In the genomic region with DNA sequence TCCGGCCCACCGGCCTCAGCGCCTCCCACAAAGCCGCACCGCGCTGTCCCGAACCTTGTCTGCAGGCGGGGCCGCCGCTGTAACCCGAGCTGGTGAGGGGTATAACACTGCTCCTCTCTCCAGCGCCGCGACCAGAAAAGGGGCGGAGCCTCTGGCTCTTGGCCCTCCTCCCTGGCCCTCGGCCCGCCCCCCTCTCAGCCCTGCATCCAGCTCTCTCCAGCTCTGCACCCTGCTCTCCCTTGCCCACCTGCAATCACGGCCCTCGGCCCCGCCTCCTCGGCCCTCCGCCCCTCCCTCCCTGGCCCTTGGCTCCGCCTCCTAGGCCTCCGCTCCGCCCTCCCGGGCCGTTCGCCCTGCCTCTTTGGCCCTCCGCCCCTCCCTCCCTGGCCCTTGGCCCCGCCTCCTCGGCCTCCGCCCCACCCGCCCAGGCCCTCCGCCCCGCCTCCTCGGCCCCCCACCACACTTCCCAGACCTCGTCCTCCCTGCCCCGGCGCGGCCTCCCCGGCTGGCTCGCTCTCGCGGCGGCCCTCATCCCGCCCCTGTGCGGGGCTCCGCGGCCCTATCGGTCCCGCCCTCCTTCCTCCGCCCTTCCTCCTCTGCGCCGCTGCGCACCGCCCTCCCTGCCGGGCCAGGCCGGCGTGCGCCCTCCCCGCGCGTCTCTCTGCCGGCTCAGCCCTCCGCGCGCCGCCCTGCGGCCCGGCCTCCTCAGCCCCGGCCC, we compare ENCODE assay signal across 8 mouse cellular contexts. TPM values are rescaled to one million over a fixed set of nuclear protein-coding genes. Genes with fewer than 3 reads are reported as not detected.
DNase-seq lines count a peak whose midpoint lies in the region; ATAC-seq and TF ChIP-seq lines count a peak whose summit lies in the region.

A gene (plus strand): TSS at position 617 of the 718 bp plus-strand sequence.

- peak; percentile 97 for ATAC-seq in forebrain, embryonic 15.5 days (replicated peaks)
- peak; percentile 96 for ATAC-seq in neural tube, embryonic 14.5 days (ENCODE audit: low read depth)

- peak within 1 kb of the TSS; percentile 73 for H3K27ac ChIP-seq in forebrain, embryonic 15.5 days (replicated peaks)
- H3K27ac ChIP-seq in neural tube, embryonic 14.5 days (ENCODE audit: low read depth, low read length) = peak within 1 kb of the TSS; percentile 70

- no peaks in the 10 kb centered on the region for H3K36me3 ChIP-seq in E14TG2a.4 (ENCODE audit: insufficient read depth, low read length)
- H3K36me3 ChIP-seq in forebrain, embryonic 15.5 days = no peaks in the 10 kb centered on the region
- H3K36me3 ChIP-seq in neural tube, embryonic 14.5 days (ENCODE audit: control insufficient read depth, insufficient read depth, low read length) = no peaks in the 10 kb centered on the region

- H3K4me3 ChIP-seq in E14TG2a.4 (replicated peaks; ENCODE audit: low read length) = peak within 1 kb of the TSS; percentile 88
- H3K4me3 ChIP-seq in forebrain, embryonic 15.5 days = peak within 1 kb of the TSS; percentile 83
- peak within 1 kb of the TSS; percentile 66 for H3K4me3 ChIP-seq in neural tube, embryonic 14.5 days (ENCODE audit: low read depth, low read length)

- H3K4me2 ChIP-seq in forebrain, embryonic 15.5 days (replicated peaks) = peak within 1 kb of the TSS; percentile 84
- peak within 1 kb of the TSS; percentile 73 for H3K4me2 ChIP-seq in neural tube, embryonic 14.5 days (ENCODE audit: low read depth, low read length)

- peaks cover 15% of the 10 kb centered on the region; the same call in 1 of the 2 replicates for H3K4me1 ChIP-seq in E14TG2a.4 (replicated peaks; ENCODE audit: low read depth, low read length)
- peaks cover 22% of the 10 kb centered on the region for H3K4me1 ChIP-seq in forebrain, embryonic 15.5 days
- 0 out of 2 replicates have a peak, but pooled peaks cover 3% of the 10 kb centered on the region for H3K4me1 ChIP-seq in neural tube, embryonic 14.5 days (ENCODE audit: control insufficient read depth, insufficient read depth, low read length)

- 1% methylated on average over 66 of the region's 71 CpGs for WGBS in forebrain, embryonic 15.5 days
- under 1% methylated on average over 67 of the region's 71 CpGs for WGBS in large intestine, adult 2 months
- under 1% methylated on average over 52 of the region's 71 CpGs for WGBS in neural tube, embryonic 14.5 days

- intact Hi-C loops in heart, postnatal 14 days (cut with DNase I) = loop anchor here (2.0 kb wide), 1 partner anchor 21 kb away; no protein-coding TSS in a partner anchor

- peak within 1 kb of the TSS; percentile 62 for H3K9ac ChIP-seq in forebrain, embryonic 15.5 days (replicated peaks)
- peak within 1 kb of the TSS; percentile 71 for H3K9ac ChIP-seq in neural tube, embryonic 14.5 days (replicated peaks; ENCODE audit: low read depth, low read length)

- DNase-seq in c-Kit-positive CD71-positive TER-119-positive erythroid progenitor cells, embryonic 14.5 days (ENCODE audit: low spot score) = peak; percentile 28
- peak; percentile 93 to 95 for DNase-seq in heart, postnatal 14 days
- DNase-seq in large intestine, adult 2 months (ENCODE audit: low read depth, low spot score) = peak; percentile 16
- peak; percentile 91 to 93 for DNase-seq in lung, adult 18-20 months
- DNase-seq in testis, postnatal 10 days (ENCODE audit: low spot score) = peak; percentile 91

- no peak for TF ChIP-seq CTCF in E14TG2a.4 (conservative IDR thresholded peaks at IDR 0.05; ENCODE audit: low read length)

- no peaks in the 10 kb centered on the region for H3K9me3 ChIP-seq in E14TG2a.4 (ENCODE audit: low read length)
- no peaks in the 10 kb centered on the region for H3K9me3 ChIP-seq in forebrain, embryonic 15.5 days
- no peaks in the 10 kb centered on the region for H3K9me3 ChIP-seq in neural tube, embryonic 14.5 days (ENCODE audit: control insufficient read depth, low read length)

- H3K27me3 ChIP-seq in E14TG2a.4 (ENCODE audit: insufficient read depth, low read length) = peaks cover 40% of the 10 kb centered on the region
- H3K27me3 ChIP-seq in forebrain, embryonic 15.5 days = no peaks in the 10 kb centered on the region
- no peaks in the 10 kb centered on the region for H3K27me3 ChIP-seq in neural tube, embryonic 14.5 days (ENCODE audit: control insufficient read depth, insufficient read depth, low read length)

RNA-seq across cellular contexts. Expression of the gene that starts here (rescaled TPM):
- 3.2 and 3.5 TPM in 2 replicates for polyA plus RNA-seq in forebrain, embryonic 15.5 days (2015; fragmentation: Nextera tagmentation; extraction: Ambion mirVana)
- total RNA-seq in heart, postnatal 14 days (2021) = 10 to 100 TPM; 58.2 to 58.4 TPM
- polyA plus RNA-seq in large intestine, adult 2 months (2012; rRNA removed) = 2.8 and 4.0 TPM in 2 replicates
- polyA plus RNA-seq in neural tube, embryonic 14.5 days (2014; fragmentation: Nextera tagmentation; extraction: Ambion mirVana) = 5.5 and 6.2 TPM in 2 replicates

Comparison
In these comparisons a context has a peak if more than half of its experiments do, and no peak if none do; other contexts are left out.
1. Peak in every context shown above with its lines: DNase-seq, ATAC-seq, H3K4me3 ChIP-seq and H3K27ac ChIP-seq.
2. DNase-seq: peak in every context shown above with its lines; median percentile 94 in heart, postnatal 14 days; 92 in lung, adult 18-20 months; 91 in testis, postnatal 10 days; 28 in c-Kit-positive CD71-positive TER-119-positive erythroid progenitor cells, embryonic 14.5 days; 16 in large intestine, adult 2 months.